Mouse (Mus musculus): ENCODE measurements around the gene Nat8l. TPM values are rescaled to one million over a fixed set of nuclear protein-coding genes. Genes with fewer than 3 reads are reported as not detected.
"Not testable (repeated sequence)": the region's sequence is repeated elsewhere in the genome, so short reads cannot be mapped to it uniquely, and the experiment has no call there.

Nat8l gene
- 3.9 and 4.5 TPM in 2 replicates for polyA plus RNA-seq (2014; fragmentation: Nextera tagmentation; extraction: Ambion mirVana)

DNA sequence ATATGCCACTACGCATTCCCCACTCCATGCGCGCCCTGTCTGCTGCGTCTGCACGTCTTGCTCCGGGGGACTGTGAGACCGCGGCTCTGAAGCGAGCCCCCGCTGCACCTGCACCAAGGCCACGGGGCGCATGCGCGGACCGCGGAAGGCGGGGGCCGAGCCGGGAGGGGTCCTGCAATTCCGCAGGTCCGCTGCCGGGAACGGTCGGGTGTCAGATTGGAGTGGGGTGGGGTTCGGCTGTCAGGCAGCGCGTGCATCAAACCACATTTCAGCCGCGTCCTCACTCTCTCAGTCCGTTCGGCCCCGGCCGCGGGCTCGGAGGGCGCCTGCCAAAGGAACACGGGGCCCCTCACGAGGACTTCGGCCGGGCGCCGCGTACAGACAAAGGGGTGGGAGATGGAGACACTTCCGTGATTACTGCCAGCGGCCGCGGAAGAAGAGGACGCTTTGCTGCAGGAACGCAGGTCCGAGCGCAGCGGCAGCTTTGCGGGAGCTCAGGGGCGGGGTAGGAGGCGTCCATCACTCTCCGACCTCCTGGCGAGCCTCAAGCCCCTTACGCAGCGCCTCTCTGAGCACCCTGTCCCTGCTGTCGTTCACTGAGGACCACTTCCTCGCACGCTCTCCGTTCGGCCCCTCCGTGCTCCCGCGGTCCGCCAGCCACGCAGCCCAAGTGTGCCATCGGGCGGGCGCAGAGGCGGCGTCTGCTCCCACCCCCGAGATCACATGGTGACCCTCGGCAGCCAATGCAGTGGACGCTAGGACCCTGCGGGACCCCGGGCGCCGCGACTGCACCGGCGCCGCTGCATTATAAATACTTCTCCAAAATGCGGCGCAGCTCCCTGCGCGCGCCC lies at the start of gene Nat8l:
Nat8l (plus strand) TSS at position 142 of the 851 bp plus-strand sequence.
- H3K36me3 ChIP-seq (replicated peaks; ENCODE audit: control insufficient read depth, insufficient read depth): peaks cover 25% of the 10 kb centered on the region
- peak; percentile 87 for DNase-seq (ENCODE audit: low spot score)
- peak within 1 kb of the TSS; percentile 85 for H3K9ac ChIP-seq
- peaks cover 25% of the 10 kb centered on the region for H3K4me1 ChIP-seq (replicated peaks; ENCODE audit: control insufficient read depth, insufficient read depth, low read length)
- peak; percentile 89 for ATAC-seq (ENCODE audit: low FRiP score)
- H3K27me3 ChIP-seq (ENCODE audit: control insufficient read depth, insufficient read depth, low read length): no peaks in the 10 kb centered on the region
- peak within 1 kb of the TSS; percentile 99 for H3K27ac ChIP-seq
- H3K4me3 ChIP-seq (replicated peaks; ENCODE audit: low read length): peak within 1 kb of the TSS; percentile 66
- WGBS: under 1% methylated on average over 88 of the region's 90 CpGs
- H3K9me3 ChIP-seq (ENCODE audit: control insufficient read depth, low read length): no peaks in the 10 kb centered on the region
- H3K4me2 ChIP-seq (replicated peaks): peak within 1 kb of the TSS; percentile 63

DNA sequence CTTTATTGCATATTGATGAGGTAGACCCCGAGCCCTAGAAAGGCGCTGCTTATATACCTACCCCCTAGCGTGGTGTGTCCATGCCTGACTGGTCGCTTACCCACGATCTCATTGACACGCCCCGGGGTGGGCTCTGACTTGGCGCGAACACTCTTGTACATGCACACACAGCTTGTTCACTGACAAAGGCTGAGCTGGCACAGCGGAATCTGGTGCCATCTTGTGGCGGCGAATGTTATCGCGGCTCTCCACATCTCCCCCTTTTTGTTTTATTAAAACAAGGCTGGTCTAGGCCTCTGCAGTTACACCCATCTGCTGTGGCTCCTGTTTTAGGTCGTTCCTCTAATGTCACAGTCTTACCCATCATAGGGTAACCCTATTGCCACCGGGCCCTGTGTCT lies 48.7 kb upstream of the Nat8l start:
- not testable (repeated sequence) for H3K4me1 ChIP-seq (replicated peaks; ENCODE audit: control insufficient read depth, insufficient read depth, low read length); ATAC-seq (ENCODE audit: low FRiP score); H3K4me2 ChIP-seq (replicated peaks); DNase-seq (ENCODE audit: low spot score); H3K4me3 ChIP-seq (replicated peaks; ENCODE audit: low read length); H3K27me3 ChIP-seq (ENCODE audit: control insufficient read depth, insufficient read depth, low read length); H3K9ac ChIP-seq; H3K9me3 ChIP-seq (ENCODE audit: control insufficient read depth, low read length); H3K27ac ChIP-seq; H3K36me3 ChIP-seq (replicated peaks; ENCODE audit: control insufficient read depth, insufficient read depth)
- 91% methylated on average over 16 of the region's 16 CpGs for whole genome bisulfite sequencing

DNA sequence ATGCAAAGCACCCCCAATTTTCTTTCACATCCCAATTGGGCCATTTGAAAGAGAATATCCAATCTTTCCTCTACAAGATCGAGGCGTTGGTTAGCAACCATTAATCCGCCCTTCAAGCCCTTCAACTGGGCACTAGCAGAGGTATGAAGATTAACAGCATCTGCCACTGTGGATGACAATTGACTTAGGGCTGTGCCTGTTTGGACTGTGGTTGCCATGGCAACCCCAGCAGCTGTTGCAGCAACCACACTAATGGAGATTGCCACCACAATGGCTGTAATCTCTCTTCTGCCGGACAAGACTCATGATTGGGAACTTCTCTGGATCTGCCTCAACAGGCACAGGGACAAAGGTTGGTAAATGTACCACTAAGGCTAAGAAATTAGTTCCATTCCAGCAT lies 47.5 kb upstream of the Nat8l start:
- H3K4me3 ChIP-seq (replicated peaks; ENCODE audit: low read length): no peak overlapping the region
- H3K36me3 ChIP-seq (replicated peaks; ENCODE audit: control insufficient read depth, insufficient read depth): no peaks in the 10 kb centered on the region; the same call in 1 of the 2 replicates
- no peaks in the 10 kb centered on the region for H3K27me3 ChIP-seq (ENCODE audit: control insufficient read depth, insufficient read depth, low read length)
- ATAC-seq (ENCODE audit: low FRiP score): no peak
- no peak for DNase-seq (ENCODE audit: low spot score)
- no peak overlapping the region for H3K4me2 ChIP-seq (replicated peaks)
- H3K27ac ChIP-seq: no peak overlapping the region
- H3K9ac ChIP-seq: no peak overlapping the region
- 0 out of 2 replicates have a peak, but pooled peaks cover 3% of the 10 kb centered on the region for H3K9me3 ChIP-seq (ENCODE audit: control insufficient read depth, low read length)
- H3K4me1 ChIP-seq (replicated peaks; ENCODE audit: control insufficient read depth, insufficient read depth, low read length): no peaks in the 10 kb centered on the region
- 54% methylated on average over 4 of the region's 4 CpGs for WGBS

- H3K27me3 ChIP-seq (ENCODE audit: control insufficient read depth, insufficient read depth, low read length): no peaks in the 10 kb centered on the region
These were observed 42.2 kb upstream of the Nat8l start for GRCm38 (mm10) chr5:33953471-33954185.

DNA sequence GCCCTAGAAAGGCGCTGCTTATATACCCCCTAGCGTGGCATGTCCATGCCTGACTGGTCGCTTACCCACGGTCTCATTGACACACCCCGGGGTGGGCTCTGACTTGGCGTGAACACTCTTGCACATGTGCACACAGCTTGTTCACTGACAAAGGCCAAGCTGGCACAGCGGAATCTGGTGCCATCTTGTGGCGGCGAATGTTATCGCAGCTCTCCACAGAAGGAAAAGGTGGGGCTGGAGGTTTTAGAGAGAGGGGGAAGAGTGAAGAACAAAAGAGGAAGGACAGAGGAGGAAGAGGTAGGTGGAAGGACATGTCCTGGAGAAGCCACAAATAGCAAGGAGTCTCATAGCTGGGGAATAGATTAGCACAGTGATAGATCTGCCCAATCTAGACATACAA lies 41.4 kb upstream of the Nat8l start:
- H3K4me1 ChIP-seq (replicated peaks; ENCODE audit: control insufficient read depth, insufficient read depth, low read length): no peaks in the 10 kb centered on the region
- H3K4me2 ChIP-seq (replicated peaks): peak overlapping the region; percentile 35
- ATAC-seq (ENCODE audit: low FRiP score): peak; percentile 77; the same call in 1 of the 2 replicates
- H3K36me3 ChIP-seq (replicated peaks; ENCODE audit: control insufficient read depth, insufficient read depth): no peaks in the 10 kb centered on the region
- H3K27ac ChIP-seq: no peak overlapping the region
- WGBS: 31% methylated on average over 10 of the region's 10 CpGs
- H3K9ac ChIP-seq: peak overlapping the region; percentile 28; the same call in 1 of the 2 replicates
- peaks cover 6% of the 10 kb centered on the region; the same call in 1 of the 2 replicates for H3K9me3 ChIP-seq (ENCODE audit: control insufficient read depth, low read length)
- DNase-seq (ENCODE audit: low spot score): peak; percentile 75
- peak overlapping the region; percentile 15 for H3K4me3 ChIP-seq (replicated peaks; ENCODE audit: low read length)
- no peaks in the 10 kb centered on the region for H3K27me3 ChIP-seq (ENCODE audit: control insufficient read depth, insufficient read depth, low read length)

More at GRCm38 (mm10) chr5:33953471-33954185, 42.2 kb upstream of the Nat8l start:
- peak overlapping the region; percentile 28; the same call in 1 of the 2 replicates for H3K9ac ChIP-seq
- H3K27ac ChIP-seq: no peak overlapping the region
- ATAC-seq (ENCODE audit: low FRiP score) (no peak), DNase-seq (ENCODE audit: low spot score) (no peak)
- peaks cover 4% of the 10 kb centered on the region; the same call in 1 of the 2 replicates for H3K9me3 ChIP-seq (ENCODE audit: control insufficient read depth, low read length)
- H3K36me3 ChIP-seq (replicated peaks; ENCODE audit: control insufficient read depth, insufficient read depth): no peaks in the 10 kb centered on the region
- peak overlapping the region; percentile 35 for H3K4me2 ChIP-seq (replicated peaks)
- peak overlapping the region; percentile 15 for H3K4me3 ChIP-seq (replicated peaks; ENCODE audit: low read length)
- H3K4me1 ChIP-seq (replicated peaks; ENCODE audit: control insufficient read depth, insufficient read depth, low read length): no peaks in the 10 kb centered on the region
- 84% methylated on average over 17 of the region's 17 CpGs for WGBS

GRCm38 (mm10) chr5:33955868-33956267 lies 39.9 kb upstream of the Nat8l start:
- Histone ChIP-seq H3K9ac (no peak overlapping the region), H3K36me3 (replicated peaks; ENCODE audit: control insufficient read depth, insufficient read depth) (no peaks in the 10 kb centered on the region), H3K9me3 (ENCODE audit: control insufficient read depth, low read length) (peaks cover 6% of the 10 kb centered on the region; the same call in 1 of the 2 replicates), H3K4me3 (replicated peaks; ENCODE audit: low read length) (no peak overlapping the region), H3K4me1 (replicated peaks; ENCODE audit: control insufficient read depth, insufficient read depth, low read length) (no peaks in the 10 kb centered on the region), H3K27ac (no peak overlapping the region), H3K4me2 (replicated peaks) (no peak overlapping the region), H3K27me3 (ENCODE audit: control insufficient read depth, insufficient read depth, low read length) (no peaks in the 10 kb centered on the region)
- no peak for DNase-seq (ENCODE audit: low spot score)
- no peak; the same call in 1 of the 2 replicates for ATAC-seq (ENCODE audit: low FRiP score)
- 79% methylated on average over 4 of the region's 4 CpGs for WGBS

DNA sequence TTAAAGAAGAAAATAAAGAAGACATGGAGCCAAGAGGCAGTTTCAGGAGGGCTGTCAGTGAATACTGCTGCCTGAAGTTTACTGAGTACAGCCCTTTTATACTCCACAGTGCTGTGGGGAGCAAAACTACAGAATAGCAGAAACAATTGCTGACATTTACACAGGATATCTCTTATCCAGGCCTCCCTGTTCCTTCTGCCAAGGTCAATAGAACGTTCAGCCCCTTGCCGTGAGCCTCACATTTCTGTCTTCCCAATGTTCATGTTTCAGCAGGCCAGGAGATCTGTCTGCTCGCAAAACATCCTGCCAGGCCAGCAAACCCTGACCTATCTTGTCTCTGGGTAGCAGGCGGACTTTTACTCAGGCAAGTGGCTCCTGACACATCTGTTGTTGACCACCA lies 36.4 kb upstream of the Nat8l start:
- WGBS: 83% methylated on average over 4 of the region's 4 CpGs
- DNase-seq (ENCODE audit: low spot score) (no peak), ATAC-seq (ENCODE audit: low FRiP score) (no peak)
- Histone ChIP-seq H3K9ac (no peak overlapping the region), H3K27ac (no peak overlapping the region), H3K4me2 (replicated peaks) (no peak overlapping the region), H3K4me1 (replicated peaks; ENCODE audit: control insufficient read depth, insufficient read depth, low read length) (no peaks in the 10 kb centered on the region), H3K27me3 (ENCODE audit: control insufficient read depth, insufficient read depth, low read length) (no peaks in the 10 kb centered on the region), H3K4me3 (replicated peaks; ENCODE audit: low read length) (no peak overlapping the region), H3K9me3 (ENCODE audit: control insufficient read depth, low read length) (peaks cover 6% of the 10 kb centered on the region; the same call in 1 of the 2 replicates), H3K36me3 (replicated peaks; ENCODE audit: control insufficient read depth, insufficient read depth) (no peaks in the 10 kb centered on the region)

DNA sequence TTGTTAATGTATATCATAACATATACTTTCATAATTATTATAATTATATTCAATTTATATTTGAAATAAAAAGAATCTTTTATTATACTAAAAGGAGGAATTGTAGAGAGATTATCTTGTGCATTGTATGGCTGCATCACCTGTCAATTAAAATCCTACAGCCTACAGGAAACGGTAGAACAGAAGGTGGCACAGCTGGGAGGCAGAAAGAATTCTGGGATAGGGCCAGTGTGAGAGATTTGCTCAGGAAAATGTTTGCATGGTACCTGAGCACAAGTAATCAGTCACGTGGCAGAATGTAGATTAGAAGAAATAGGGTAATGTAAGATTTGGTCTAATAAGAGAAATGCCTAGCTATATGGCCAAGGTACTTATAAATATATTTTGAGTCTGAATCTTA lies 21.0 kb upstream of the Nat8l start:
- WGBS: 53% methylated on average over 2 of the region's 2 CpGs
- Histone ChIP-seq H3K4me1 (replicated peaks; ENCODE audit: control insufficient read depth, insufficient read depth, low read length) (no peaks in the 10 kb centered on the region), H3K36me3 (replicated peaks; ENCODE audit: control insufficient read depth, insufficient read depth) (no peaks in the 10 kb centered on the region), H3K27ac (no peak overlapping the region), H3K9me3 (ENCODE audit: control insufficient read depth, low read length) (no peaks in the 10 kb centered on the region), H3K9ac (no peak overlapping the region), H3K4me3 (replicated peaks; ENCODE audit: low read length) (no peak overlapping the region), H3K27me3 (ENCODE audit: control insufficient read depth, insufficient read depth, low read length) (no peaks in the 10 kb centered on the region), H3K4me2 (replicated peaks) (no peak overlapping the region)
- no peak for ATAC-seq (ENCODE audit: low FRiP score)
- no peak for DNase-seq (ENCODE audit: low spot score)

- no peaks in the 10 kb centered on the region for H3K27me3 ChIP-seq (ENCODE audit: control insufficient read depth, insufficient read depth, low read length)
- no peaks in the 10 kb centered on the region for H3K36me3 ChIP-seq (replicated peaks; ENCODE audit: control insufficient read depth, insufficient read depth)
- H3K27ac ChIP-seq: no peak overlapping the region
- H3K4me3 ChIP-seq (replicated peaks; ENCODE audit: low read length): no peak overlapping the region
- DNase-seq (ENCODE audit: low spot score): no peak
- no peaks in the 10 kb centered on the region for H3K4me1 ChIP-seq (replicated peaks; ENCODE audit: control insufficient read depth, insufficient read depth, low read length)
- no peak for ATAC-seq (ENCODE audit: low FRiP score)
- 49% methylated on average over 3 of the region's 3 CpGs for WGBS
- H3K9ac ChIP-seq: no peak overlapping the region
- H3K9me3 ChIP-seq (ENCODE audit: control insufficient read depth, low read length): no peaks in the 10 kb centered on the region
- no peak overlapping the region for H3K4me2 ChIP-seq (replicated peaks)
These were observed 19.5 kb upstream of the Nat8l start for GRCm38 (mm10) chr5:33976267-33976666.
